ENCODE assay signal across 7 mouse cellular contexts in the genomic region with DNA sequence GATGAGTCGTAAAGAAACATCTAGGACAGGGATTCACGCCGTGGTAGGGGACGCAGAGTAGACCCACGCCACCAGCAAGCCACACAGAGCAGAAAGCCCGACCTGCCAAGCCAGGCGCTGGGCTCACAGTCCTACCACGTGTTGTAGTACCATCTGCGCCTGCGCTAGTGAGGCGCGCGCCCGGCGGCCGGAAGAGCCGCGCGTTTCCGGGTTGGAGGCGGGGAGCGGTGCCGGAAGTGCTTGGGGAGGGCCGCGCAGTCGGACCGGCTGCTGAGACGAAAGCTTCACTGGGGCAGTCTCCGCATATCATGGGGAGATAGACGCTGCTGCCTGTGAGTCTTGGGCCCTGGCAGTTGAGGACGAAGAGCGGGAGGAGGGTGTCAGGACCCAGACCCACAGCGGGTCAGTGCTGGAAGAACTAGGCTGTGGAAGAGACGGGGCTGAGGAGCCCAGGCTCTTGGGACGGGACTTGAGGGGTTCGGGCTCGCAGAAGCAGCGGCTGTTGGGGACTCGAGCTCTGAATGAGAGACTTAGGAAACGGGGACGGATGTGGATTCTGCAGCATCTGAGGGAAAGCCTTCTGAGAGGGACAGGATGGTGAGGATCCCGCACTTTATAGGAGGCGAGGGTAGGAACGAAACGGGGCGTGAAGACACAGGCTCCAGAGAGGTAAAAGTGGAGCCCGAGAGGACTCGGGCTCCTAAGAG. TPM values are rescaled to one million over a fixed set of nuclear protein-coding genes. Genes with fewer than 3 reads are reported as not detected.
DNase-seq lines count a peak whose midpoint lies in the region; ATAC-seq lines count a peak whose summit lies in the region.

A gene (plus strand): TSS at position 220 of the 707 bp plus-strand sequence.

- H3K9ac ChIP-seq in intestine, embryonic 16.5 days (ENCODE audit: low read depth, low read length) = peak within 1 kb of the TSS; percentile 94
- peak within 1 kb of the TSS; percentile 72 for H3K9ac ChIP-seq in midbrain, embryonic 11.5 days (ENCODE audit: low read length)

- under 1% methylated on average over 48 of the region's 48 CpGs for WGBS in intestine, embryonic 16.5 days
- under 1% methylated on average over 48 of the region's 48 CpGs for WGBS in midbrain, embryonic 11.5 days

- peak within 1 kb of the TSS; percentile 94 for H3K4me2 ChIP-seq in intestine, embryonic 16.5 days (ENCODE audit: low read depth, low read length)
- H3K4me2 ChIP-seq in midbrain, embryonic 11.5 days = peak within 1 kb of the TSS; percentile 77

- intact Hi-C loops in gastrocnemius, postnatal 36 days (cut with DNase I) = no loop called here
- intact Hi-C loops in left cerebral cortex, postnatal 36 days (cut with DNase I) = loop anchor here (5.0 kb wide), 1 partner anchor 238 kb away; a partner anchor contains a TSS

- H3K36me3 ChIP-seq in intestine, embryonic 16.5 days (ENCODE audit: control insufficient read depth, insufficient read depth, low read length) = no peaks in the 10 kb centered on the region
- H3K36me3 ChIP-seq in midbrain, embryonic 11.5 days (ENCODE audit: control insufficient read depth, insufficient read depth, low read length) = peaks cover 3% of the 10 kb centered on the region; the same call in 1 of the 2 replicates

- no peaks in the 10 kb centered on the region for H3K27me3 ChIP-seq in intestine, embryonic 16.5 days (replicated peaks; ENCODE audit: control insufficient read depth, insufficient read depth, low read length)
- H3K27me3 ChIP-seq in midbrain, embryonic 11.5 days (ENCODE audit: control insufficient read depth, insufficient read depth, low read length) = no peaks in the 10 kb centered on the region

- peak; percentile 92 for ATAC-seq in intestine, embryonic 16.5 days
- ATAC-seq in midbrain, embryonic 11.5 days (ENCODE audit: low FRiP score) = peak; percentile 89

- DNase-seq in adrenal gland, adult 18-20 months (ENCODE audit: low spot score in 2 of 2) = peak; percentile 90 to 91
- DNase-seq in embryo, embryonic 11 days = peak; percentile 97
- DNase-seq in gastrocnemius, postnatal 36 days = peak; percentile 85 to 87
- DNase-seq in left cerebral cortex, postnatal 36 days (ENCODE audit: low spot score in 2 of 2) = peak; percentile 90 to 92
- DNase-seq in midbrain, embryonic 11.5 days (ENCODE audit: low spot score, missing footprints) = peak; percentile 100
- peak; percentile 94 for DNase-seq in skeletal muscle tissue, adult 2 months (ENCODE audit: low read depth, low spot score)

- H3K4me3 ChIP-seq in intestine, embryonic 16.5 days (ENCODE audit: low read length) = peak within 1 kb of the TSS; percentile 83
- peak within 1 kb of the TSS; percentile 55 for H3K4me3 ChIP-seq in midbrain, embryonic 11.5 days (ENCODE audit: low read depth, low read length)

- no peaks in the 10 kb centered on the region for H3K9me3 ChIP-seq in intestine, embryonic 16.5 days (ENCODE audit: control insufficient read depth, low read length)
- H3K9me3 ChIP-seq in midbrain, embryonic 11.5 days (ENCODE audit: control insufficient read depth, low read length) = no peaks in the 10 kb centered on the region

- peaks cover 8% of the 10 kb centered on the region for H3K4me1 ChIP-seq in intestine, embryonic 16.5 days (ENCODE audit: control insufficient read depth, insufficient read depth, low read length)
- H3K4me1 ChIP-seq in midbrain, embryonic 11.5 days (ENCODE audit: control insufficient read depth, insufficient read depth, low read length) = peaks cover 12% of the 10 kb centered on the region; the same call in 1 of the 2 replicates

- H3K27ac ChIP-seq in intestine, embryonic 16.5 days (ENCODE audit: low read length) = peak within 1 kb of the TSS; percentile 88
- H3K27ac ChIP-seq in midbrain, embryonic 11.5 days (ENCODE audit: low read depth, low read length) = peak within 1 kb of the TSS; percentile 81

RNA-seq across cellular contexts. Expression of the gene that starts here (rescaled TPM):
- 10 to 100 TPM; 30.7 to 37.8 TPM for total RNA-seq in adrenal gland, adult 18-20 months (2021)
- total RNA-seq in gastrocnemius, postnatal 36 days (2021) = 10 to 100 TPM; 32.5 to 33.4 TPM
- polyA plus RNA-seq in intestine, embryonic 16.5 days (2015; fragmentation: Nextera tagmentation; extraction: Ambion mirVana) = 39.8 and 41.1 TPM in 2 replicates
- 10 to 100 TPM; 19.0 to 25.2 TPM for total RNA-seq in left cerebral cortex, postnatal 36 days (2021)
- polyA plus RNA-seq in midbrain, embryonic 11.5 days (2014; fragmentation: Nextera tagmentation; extraction: Ambion mirVana) = 67.2 and 70.5 TPM in 2 replicates

Comparison
In these comparisons a context has a peak if more than half of its experiments do, and no peak if none do; other contexts are left out.
1. Peak in every context shown above with its lines: DNase-seq, ATAC-seq, H3K4me3 ChIP-seq and H3K27ac ChIP-seq.